Mouse (Mus musculus) lung, postnatal 10 days (tissue): Measurements from ENCODE around the gene Zfp13.
"Not testable (repeated sequence)": the region's sequence is repeated elsewhere in the genome, so short reads cannot be mapped to it uniquely, and the experiment has no call there.

Experiments
- DNase-seq: peaks from one replicate; pipeline ENCODE4 v3.0.0; 2021

Zfp13 gene

DNA sequence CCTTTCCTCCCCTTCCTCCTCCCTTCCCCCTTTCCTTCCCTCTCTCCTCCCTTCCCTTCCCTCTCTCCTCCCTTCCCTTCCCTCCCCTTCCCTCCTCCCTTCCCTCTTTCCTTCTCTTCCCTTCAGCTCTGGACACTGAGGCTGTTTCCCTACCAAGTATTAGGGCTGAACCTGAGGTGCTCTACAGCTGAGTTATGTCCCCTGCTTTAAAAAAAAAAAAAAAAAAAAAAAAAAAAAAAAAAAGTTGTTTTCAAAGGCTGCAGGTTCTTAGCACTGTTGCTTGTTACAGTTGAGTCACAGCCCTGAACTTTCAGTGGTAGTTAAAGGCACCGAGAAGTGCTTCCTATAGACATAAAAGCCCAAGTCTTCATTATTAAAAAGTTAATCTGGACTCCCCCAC lies 67.9 kb downstream of the Zfp13 start:
- DNase-seq: not testable (repeated sequence)
